Mouse (Mus musculus) lung, embryonic 16.5 days (tissue): ENCODE data around the gene Ggta1. TPM values are rescaled to one million over a fixed set of nuclear protein-coding genes. Genes with fewer than 3 reads are reported as not detected.

Source experiments
- ATAC-seq: fragments of 200-750 bp; cut with Nextera tagmentation; 2 replicates; pipeline ENCODE4 v1.8.0; 2017; ENCODE audit warnings: low read depth, mild to moderate bottlenecking, moderate library complexity
- H3K27ac ChIP-seq: fragments of 300-500 bp; sonication (generic); 2 replicates; pipeline ENCODE4 v1.5.1; 2014; ENCODE audit warnings: mild to moderate bottlenecking, control low read depth, low read length
- H3K27me3 ChIP-seq: fragments of 300-500 bp; sonication (generic); 2 replicates; pipeline ENCODE4 v1.6.1; 2014; ENCODE audit warnings: low read depth, low read length, mixed read lengths; ENCODE audit not compliant: control insufficient read depth, insufficient read depth
- H3K36me3 ChIP-seq: fragments of 300-500 bp; sonication (generic); 2 replicates; pipeline ENCODE4 v1.6.1; 2014; ENCODE audit warnings: low read length; ENCODE audit not compliant: control insufficient read depth, insufficient read depth
- H3K4me1 ChIP-seq: fragments of 300-500 bp; sonication (generic); replicated peaks from 2 replicates; pipeline ENCODE4 v1.6.1; 2014; ENCODE audit warnings: low read length, mixed read lengths; ENCODE audit not compliant: control insufficient read depth, insufficient read depth
- H3K4me2 ChIP-seq: fragments of 300-500 bp; sonication (generic); 2 replicates; pipeline ENCODE4 v1.6.1; 2014; ENCODE audit warnings: low read depth, low read length, control low read depth
- H3K4me3 ChIP-seq: fragments of 300-500 bp; sonication (generic); 2 replicates; pipeline ENCODE4 v1.5.1; 2014; ENCODE audit warnings: mild to moderate bottlenecking, low read length, control low read depth
- H3K9ac ChIP-seq: fragments of 300-500 bp; sonication (generic); 2 replicates; pipeline ENCODE4 v1.6.1; 2014; ENCODE audit warnings: low read length, control low read depth
- H3K9me3 ChIP-seq: fragments of 300-500 bp; sonication (generic); 2 replicates; pipeline ENCODE4 v1.6.1; 2016; ENCODE audit warnings: low read length; ENCODE audit not compliant: control insufficient read depth
- WGBS: fragments of 180-500 bp; shearing (Covaris S2); extraction: QIAGEN DNeasy Blood & Tissue Kit; methylation state at CpG from one replicate; pipeline ENCODE4 v1.1.7; 2014; 5-methylcytosine and 5-hydroxymethylcytosine counted together
- polyA plus RNA-seq: library from polyadenylated mRNA; unstranded; fragments of >200 nt; fragmentation: Nextera tagmentation; extraction: Ambion mirVana; gene quantifications from 2 replicates; pipeline ENCODE4 v1.2.1, GENCODE M21; 2015

Gene Ggta1
- polyA plus RNA-seq, 1 experiment from 2014 or later: 21.9 TPM

GRCm38 (mm10) chr2:35440480-35440879 lies 22.6 kb downstream of the Ggta1 start:
- H3K36me3 ChIP-seq: no peaks in the 10 kb centered on the region
- H3K9ac ChIP-seq: no peak overlapping the region
- no peak overlapping the region for H3K4me2 ChIP-seq
- H3K4me3 ChIP-seq: no peak overlapping the region
- ATAC-seq: no peak
- WGBS: 92% methylated on average over 3 of the region's 3 CpGs
- peaks cover 27% of the 10 kb centered on the region for H3K4me1 ChIP-seq
- no peaks in the 10 kb centered on the region for H3K27me3 ChIP-seq
- no peak overlapping the region for H3K27ac ChIP-seq
- H3K9me3 ChIP-seq: no peaks in the 10 kb centered on the region

GRCm38 (mm10) chr2:35437796-35438195 lies 25.2 kb downstream of the Ggta1 start:
- no peak overlapping the region for H3K9ac ChIP-seq
- H3K9me3 ChIP-seq: no peaks in the 10 kb centered on the region
- no peak overlapping the region for H3K4me3 ChIP-seq
- ATAC-seq: no peak
- 82% methylated on average over 2 of the region's 2 CpGs for WGBS
- no peaks in the 10 kb centered on the region for H3K36me3 ChIP-seq
- no peaks in the 10 kb centered on the region for H3K27me3 ChIP-seq
- peaks cover 26% of the 10 kb centered on the region for H3K4me1 ChIP-seq
- no peak overlapping the region for H3K27ac ChIP-seq
- no peak overlapping the region for H3K4me2 ChIP-seq

- Histone ChIP-seq H3K9me3 (no peaks in the 10 kb centered on the region), H3K27ac (no peak overlapping the region), H3K36me3 (no peaks in the 10 kb centered on the region), H3K9ac (no peak overlapping the region), H3K4me3 (no peak overlapping the region), H3K27me3 (no peaks in the 10 kb centered on the region), H3K4me2 (no peak overlapping the region), H3K4me1 (peaks cover 25% of the 10 kb centered on the region)
- 74% methylated on average over 6 of the region's 6 CpGs for WGBS
- no peak for ATAC-seq
These were observed 28.4 kb downstream of the Ggta1 start for GRCm38 (mm10) chr2:35434576-35435123.

GRCm38 (mm10) chr2:35433428-35433827 lies 29.6 kb downstream of the Ggta1 start:
- H3K4me1 ChIP-seq: peaks cover 25% of the 10 kb centered on the region
- 63% methylated on average over 4 of the region's 4 CpGs for WGBS
- H3K27me3 ChIP-seq: no peaks in the 10 kb centered on the region
- H3K27ac ChIP-seq: peak overlapping the region; percentile 80
- no peak overlapping the region for H3K4me2 ChIP-seq
- no peak overlapping the region for H3K4me3 ChIP-seq
- no peaks in the 10 kb centered on the region for H3K36me3 ChIP-seq
- no peaks in the 10 kb centered on the region for H3K9me3 ChIP-seq
- ATAC-seq: peak; percentile 29; the same call in 1 of the 2 replicates
- H3K9ac ChIP-seq: no peak overlapping the region

GRCm38 (mm10) chr2:35432472-35432871 lies 30.6 kb downstream of the Ggta1 start:
- no peaks in the 10 kb centered on the region for H3K9me3 ChIP-seq
- WGBS: 20% methylated on average over 7 of the region's 7 CpGs
- H3K27me3 ChIP-seq: no peaks in the 10 kb centered on the region
- H3K27ac ChIP-seq: peak overlapping the region; percentile 83
- no peaks in the 10 kb centered on the region for H3K36me3 ChIP-seq
- H3K4me1 ChIP-seq: peaks cover 25% of the 10 kb centered on the region
- peak overlapping the region; percentile 45 for H3K4me2 ChIP-seq
- H3K9ac ChIP-seq: peak overlapping the region; percentile 39
- ATAC-seq: peak; percentile 77
- peak overlapping the region; percentile 40 for H3K4me3 ChIP-seq

- WGBS: 6% methylated on average over 7 of the region's 7 CpGs
These were observed 31.0 kb downstream of the Ggta1 start for GRCm38 (mm10) chr2:35432011-35432410.

GRCm38 (mm10) chr2:35430806-35431205 lies 32.2 kb downstream of the Ggta1 start:
- H3K9me3 ChIP-seq: no peaks in the 10 kb centered on the region
- no peak overlapping the region for H3K27ac ChIP-seq
- H3K36me3 ChIP-seq: no peaks in the 10 kb centered on the region
- H3K4me3 ChIP-seq: no peak overlapping the region
- no peak overlapping the region for H3K9ac ChIP-seq
- no peak overlapping the region for H3K4me2 ChIP-seq
- 79% methylated on average over 8 of the region's 8 CpGs for WGBS
- ATAC-seq: no peak
- no peaks in the 10 kb centered on the region for H3K27me3 ChIP-seq
- H3K4me1 ChIP-seq: peaks cover 25% of the 10 kb centered on the region

More at GRCm38 (mm10) chr2:35432011-35432410, 31.0 kb downstream of the Ggta1 start:
- H3K4me1 ChIP-seq: peaks cover 25% of the 10 kb centered on the region
- H3K9ac ChIP-seq: peak overlapping the region; percentile 39
- H3K27me3 ChIP-seq: no peaks in the 10 kb centered on the region
- H3K4me2 ChIP-seq: peak overlapping the region; percentile 45
- peak; percentile 67 for ATAC-seq
- no peaks in the 10 kb centered on the region for H3K9me3 ChIP-seq
- H3K36me3 ChIP-seq: no peaks in the 10 kb centered on the region
- peak overlapping the region; percentile 40 for H3K4me3 ChIP-seq
- H3K27ac ChIP-seq: peak overlapping the region; percentile 83

- Histone ChIP-seq H3K27ac (no peak overlapping the region), H3K4me2 (no peak overlapping the region), H3K9me3 (no peaks in the 10 kb centered on the region), H3K4me3 (no peak overlapping the region), H3K36me3 (no peaks in the 10 kb centered on the region), H3K4me1 (peaks cover 17% of the 10 kb centered on the region), H3K27me3 (no peaks in the 10 kb centered on the region), H3K9ac (no peak overlapping the region)
- 76% methylated on average over 4 of the region's 4 CpGs for WGBS
- ATAC-seq: no peak
These were observed 34.3 kb downstream of the Ggta1 start for GRCm38 (mm10) chr2:35428615-35429300.

GRCm38 (mm10) chr2:35427559-35427958 lies 35.5 kb downstream of the Ggta1 start:
- no peaks in the 10 kb centered on the region for H3K27me3 ChIP-seq
- H3K4me1 ChIP-seq: peaks cover 8% of the 10 kb centered on the region
- ATAC-seq: no peak
- H3K4me3 ChIP-seq: no peak overlapping the region
- no peaks in the 10 kb centered on the region for H3K9me3 ChIP-seq
- H3K27ac ChIP-seq: no peak overlapping the region
- no peaks in the 10 kb centered on the region for H3K36me3 ChIP-seq
- WGBS: 29% methylated on average over 2 of the region's 2 CpGs
- H3K9ac ChIP-seq: no peak overlapping the region
- H3K4me2 ChIP-seq: no peak overlapping the region
